Comparison of ENCODE assay signal across 24 mouse cellular contexts in genomic region chr4:134053538-134053937, GRCm38 (mm10). TPM values are rescaled to one million over a fixed set of nuclear protein-coding genes. Genes with fewer than 3 reads are reported as not detected.
DNase-seq lines count a peak whose midpoint lies in the region; ATAC-seq lines count a peak whose summit lies in the region.
"Had no signal": no experiment of that assay in that cellular context is flagged by ENCODE, and none has a peak within 500 bp of the region (broad histone marks: within the 10 kb centered on the region; RNA-seq: fewer than 3 reads in every experiment).

TSS of gene Zfp683 (plus strand) at chr4:134053838.

- 0 out of 2 replicates have a peak within 1 kb of the TSS, but pooled peaks have one; percentile 15 for H3K27ac ChIP-seq in heart, embryonic 11.5 days (ENCODE audit: low read depth, low read length)
- H3K27ac ChIP-seq in heart, embryonic 15.5 days: peak within 1 kb of the TSS; percentile 32
- H3K27ac ChIP-seq: forebrain, embryonic 13.5 days; hindbrain, embryonic 13.5 days; hindbrain, postnatal 0 days had no signal

- intact Hi-C loops in heart, postnatal 10 days (cut with DNase I): no loop called here

- 88% methylated on average over 3 of the region's 3 CpGs for WGBS in heart, embryonic 11.5 days (ENCODE audit: insufficient replicate concordance)
- 88% methylated on average over 3 of the region's 3 CpGs for WGBS in heart, embryonic 15.5 days

- H3K4me1 ChIP-seq in heart, embryonic 11.5 days (ENCODE audit: control insufficient read depth, insufficient read depth, low read length): peaks cover 8% of the 10 kb centered on the region
- H3K4me1 ChIP-seq in heart, embryonic 15.5 days (replicated peaks): peaks cover 13% of the 10 kb centered on the region
- peaks cover 21% of the 10 kb centered on the region for H3K4me1 ChIP-seq in megakaryocyte, embryonic 14.5 days

- no peak within 1 kb of the TSS for H3K4me3 ChIP-seq in heart, embryonic 11.5 days (ENCODE audit: low read depth, low read length)
- no peak within 1 kb of the TSS for H3K4me3 ChIP-seq in heart, embryonic 15.5 days
- H3K4me3 ChIP-seq in megakaryocyte, embryonic 14.5 days (replicated peaks): peak within 1 kb of the TSS; percentile 50
- H3K4me3 ChIP-seq: forebrain, embryonic 13.5 days; hindbrain, embryonic 13.5 days had no signal

- 0 out of 2 replicates have a peak within 1 kb of the TSS, but pooled peaks have one; percentile 43 for H3K9ac ChIP-seq in heart, embryonic 11.5 days (ENCODE audit: low read depth, low read length)
- H3K9ac ChIP-seq in heart, embryonic 15.5 days: no peak within 1 kb of the TSS
- H3K9ac ChIP-seq: forebrain, embryonic 13.5 days; forebrain, postnatal 0 days; hindbrain, embryonic 13.5 days had no signal

- no peak for ATAC-seq in heart, embryonic 11.5 days (replicated peaks; ENCODE audit: insufficient number of reproducible peaks, low FRiP score, low TSS enrichment)
- ATAC-seq in heart, embryonic 15.5 days (replicated peaks; ENCODE audit: insufficient number of reproducible peaks, insufficient read depth, low FRiP score, low read depth): no peak
- no peak for ATAC-seq in megakaryocyte, adult 5-6 weeks (ENCODE audit: poor library complexity, severe bottlenecking)
- ATAC-seq: activated CD4-positive, CD25-positive, alpha-beta regulatory T cell, adult 4 months; forebrain, embryonic 13.5 days; forebrain, postnatal 0 days; hindbrain, postnatal 0 days; Patski had no signal

- H3K36me3 ChIP-seq in heart, embryonic 11.5 days (ENCODE audit: control insufficient read depth, insufficient read depth, low read length): no peaks in the 10 kb centered on the region
- H3K36me3 ChIP-seq in heart, embryonic 15.5 days: no peaks in the 10 kb centered on the region
- H3K36me3 ChIP-seq in megakaryocyte, embryonic 14.5 days (replicated peaks; ENCODE audit: low read length): no peaks in the 10 kb centered on the region
- H3K36me3 ChIP-seq: hindbrain, embryonic 13.5 days had no signal

- H3K27me3 ChIP-seq in heart, embryonic 11.5 days (ENCODE audit: control insufficient read depth, insufficient read depth, low read length): 0 out of 2 replicates have a peak, but pooled peaks cover 3% of the 10 kb centered on the region
- peaks cover 5% of the 10 kb centered on the region for H3K27me3 ChIP-seq in heart, embryonic 15.5 days
- peaks cover 56% of the 10 kb centered on the region for H3K27me3 ChIP-seq in megakaryocyte, embryonic 14.5 days (replicated peaks)
- H3K27me3 ChIP-seq: forebrain, embryonic 13.5 days; Patski had no signal

- H3K4me2 ChIP-seq in heart, embryonic 11.5 days: peak within 1 kb of the TSS; percentile 31
- H3K4me2 ChIP-seq in heart, embryonic 15.5 days: 0 out of 2 replicates have a peak within 1 kb of the TSS, but pooled peaks have one; percentile 3
- H3K4me2 ChIP-seq: forebrain, embryonic 13.5 days; hindbrain, embryonic 13.5 days had no signal

- H3K9me3 ChIP-seq in heart, embryonic 11.5 days (replicated peaks; ENCODE audit: control insufficient read depth, low read length): no peaks in the 10 kb centered on the region
- H3K9me3 ChIP-seq in heart, embryonic 15.5 days (replicated peaks): no peaks in the 10 kb centered on the region
- H3K9me3 ChIP-seq in megakaryocyte, embryonic 14.5 days: peaks cover 10% of the 10 kb centered on the region
- H3K9me3 ChIP-seq: forebrain, embryonic 13.5 days; hindbrain, embryonic 13.5 days had no signal

- DNase-seq in heart, adult 18-20 months: no peak
- DNase-seq in heart, postnatal 10 days: no peak
- DNase-seq: adrenal gland, postnatal 14 days; cerebellum, adult 11-12 months; cerebellum, adult 9-10 months; cerebellum, postnatal 25 days; forebrain, postnatal 0 days; gastrocnemius, postnatal 14 days had no signal

RNA-seq across cellular contexts. Expression of gene Zfp683, which starts in this region (rescaled TPM):
- not detected in 2 replicates for polyA plus RNA-seq in heart, embryonic 11.5 days (2014; fragmentation: Nextera tagmentation; extraction: Ambion mirVana)
- not detected for total RNA-seq in heart, adult 18-20 months (2021)
- polyA plus RNA-seq in heart, embryonic 15.5 days (2015; fragmentation: Nextera tagmentation; extraction: Ambion mirVana): not detected in 2 replicates
- not detected for total RNA-seq in heart, postnatal 10 days (2021)
- not detected in 2 replicates for polyA plus RNA-seq in megakaryocyte, embryonic 14.5 days (2012; ENCODE audit: insufficient read depth, low replicate concordance)
- 0.20 and 0.66 TPM in 2 replicates for total RNA-seq in megakaryocyte, adult 5-6 weeks (2015)
- not detected in 2 replicates for total RNA-seq in megakaryocyte, adult 5-6 weeks (2017)
- total RNA-seq: adrenal gland, postnatal 14 days; CH12.LX; forebrain, postnatal 0 days; gastrocnemius, adult 18-20 months; gastrocnemius, postnatal 14 days; hematopoietic stem cell, adult 5-6 weeks; hindbrain, postnatal 0 days had no signal
- polyA plus RNA-seq: cortical plate, adult 2 months; embryonic facial prominence, embryonic 14.5 days; forebrain, embryonic 13.5 days; forebrain, postnatal 0 days; heart, postnatal 0 days; hindbrain, embryonic 13.5 days; hindbrain, postnatal 0 days; intestine, embryonic 14.5 days; Patski had no signal
